Mouse (Mus musculus) lung, embryonic 16.5 days (tissue): Measurements from ENCODE around the gene Arhgap30. TPM values are rescaled to one million over a fixed set of nuclear protein-coding genes. Genes with fewer than 3 reads are reported as not detected.

Source experiments
- ATAC-seq: fragments of 200-750 bp; cut with Nextera tagmentation; 2 replicates; pipeline ENCODE4 v1.8.0; 2017; ENCODE audit warnings: low read depth, mild to moderate bottlenecking, moderate library complexity
- H3K27ac ChIP-seq: fragments of 300-500 bp; sonication (generic); 2 replicates; pipeline ENCODE4 v1.5.1; 2014; ENCODE audit warnings: mild to moderate bottlenecking, control low read depth, low read length
- H3K27me3 ChIP-seq: fragments of 300-500 bp; sonication (generic); 2 replicates; pipeline ENCODE4 v1.6.1; 2014; ENCODE audit warnings: low read depth, low read length, mixed read lengths; ENCODE audit not compliant: control insufficient read depth, insufficient read depth
- H3K36me3 ChIP-seq: fragments of 300-500 bp; sonication (generic); 2 replicates; pipeline ENCODE4 v1.6.1; 2014; ENCODE audit warnings: low read length; ENCODE audit not compliant: control insufficient read depth, insufficient read depth
- H3K4me1 ChIP-seq: fragments of 300-500 bp; sonication (generic); replicated peaks from 2 replicates; pipeline ENCODE4 v1.6.1; 2014; ENCODE audit warnings: low read length, mixed read lengths; ENCODE audit not compliant: control insufficient read depth, insufficient read depth
- H3K4me2 ChIP-seq: fragments of 300-500 bp; sonication (generic); 2 replicates; pipeline ENCODE4 v1.6.1; 2014; ENCODE audit warnings: low read depth, low read length, control low read depth
- H3K4me3 ChIP-seq: fragments of 300-500 bp; sonication (generic); 2 replicates; pipeline ENCODE4 v1.5.1; 2014; ENCODE audit warnings: mild to moderate bottlenecking, low read length, control low read depth
- H3K9ac ChIP-seq: fragments of 300-500 bp; sonication (generic); 2 replicates; pipeline ENCODE4 v1.6.1; 2014; ENCODE audit warnings: low read length, control low read depth
- H3K9me3 ChIP-seq: fragments of 300-500 bp; sonication (generic); 2 replicates; pipeline ENCODE4 v1.6.1; 2016; ENCODE audit warnings: low read length; ENCODE audit not compliant: control insufficient read depth
- WGBS: fragments of 180-500 bp; shearing (Covaris S2); extraction: QIAGEN DNeasy Blood & Tissue Kit; methylation state at CpG from one replicate; pipeline ENCODE4 v1.1.7; 2014; 5-methylcytosine and 5-hydroxymethylcytosine counted together
- polyA plus RNA-seq: library from polyadenylated mRNA; unstranded; fragments of >200 nt; fragmentation: Nextera tagmentation; extraction: Ambion mirVana; gene quantifications from 2 replicates; pipeline ENCODE4 v1.2.1, GENCODE M21; 2015

Arhgap30 gene
- polyA plus RNA-seq, 1 experiment from 2014 or later: 2.6 TPM

- no peak overlapping the region for H3K9ac ChIP-seq
- H3K27me3 ChIP-seq: no peaks in the 10 kb centered on the region
- H3K4me3 ChIP-seq: no peak overlapping the region
- no peak overlapping the region for H3K4me2 ChIP-seq
- H3K9me3 ChIP-seq: no peaks in the 10 kb centered on the region
- H3K4me1 ChIP-seq: peaks cover 11% of the 10 kb centered on the region
- H3K27ac ChIP-seq: no peak overlapping the region
- ATAC-seq: no peak
- H3K36me3 ChIP-seq: peaks cover 17% of the 10 kb centered on the region
- 72% methylated on average over 8 of the region's 8 CpGs for WGBS
Measured at GRCm38 (mm10) chr1:171413608-171414007, 24.9 kb downstream of the Arhgap30 start.

GRCm38 (mm10) chr1:171418660-171419059 lies 29.9 kb downstream of the Arhgap30 start, which contains the start of gene Tstd1:
TSS of gene Tstd1 (plus strand) at chr1:171418872.
- H3K36me3 ChIP-seq: peaks cover 22% of the 10 kb centered on the region
- peaks cover 10% of the 10 kb centered on the region for H3K4me1 ChIP-seq
- H3K4me3 ChIP-seq: no peak within 1 kb of the TSS
- ATAC-seq: no peak
- no peak within 1 kb of the TSS for H3K4me2 ChIP-seq
- H3K9ac ChIP-seq: no peak within 1 kb of the TSS
- peak within 1 kb of the TSS; percentile 64 for H3K27ac ChIP-seq
- no peaks in the 10 kb centered on the region for H3K27me3 ChIP-seq
- no peaks in the 10 kb centered on the region for H3K9me3 ChIP-seq
- WGBS: 72% methylated on average over 5 of the region's 5 CpGs

GRCm38 (mm10) chr1:171419291-171419882 lies 30.6 kb downstream of the Arhgap30 start:
- H3K4me2 ChIP-seq: no peak overlapping the region
- peaks cover 22% of the 10 kb centered on the region for H3K36me3 ChIP-seq
- WGBS: 49% methylated on average over 12 of the region's 12 CpGs
- H3K4me3 ChIP-seq: no peak overlapping the region
- H3K27me3 ChIP-seq: no peaks in the 10 kb centered on the region
- no peaks in the 10 kb centered on the region for H3K9me3 ChIP-seq
- ATAC-seq: peak; percentile 72
- peaks cover 10% of the 10 kb centered on the region for H3K4me1 ChIP-seq
- H3K9ac ChIP-seq: no peak overlapping the region
- peak overlapping the region; percentile 64 for H3K27ac ChIP-seq

- H3K36me3 ChIP-seq: peaks cover 22% of the 10 kb centered on the region
- H3K27ac ChIP-seq: peak overlapping the region; percentile 10
- peaks cover 10% of the 10 kb centered on the region for H3K4me1 ChIP-seq
- no peak for ATAC-seq
- no peak overlapping the region for H3K9ac ChIP-seq
- H3K4me3 ChIP-seq: no peak overlapping the region
- 68% methylated on average over 5 of the region's 5 CpGs for WGBS
- no peaks in the 10 kb centered on the region for H3K27me3 ChIP-seq
- no peak overlapping the region for H3K4me2 ChIP-seq
- no peaks in the 10 kb centered on the region for H3K9me3 ChIP-seq
Measured at GRCm38 (mm10) chr1:171419905-171420304, 31.2 kb downstream of the Arhgap30 start.

GRCm38 (mm10) chr1:171422504-171423095 lies 33.8 kb downstream of the Arhgap30 start:
- ATAC-seq: 0 out of 2 replicates have a peak, but pooled peaks have one; percentile 29
- Histone ChIP-seq H3K27me3 (no peaks in the 10 kb centered on the region), H3K9me3 (no peaks in the 10 kb centered on the region), H3K4me3 (no peak overlapping the region), H3K9ac (no peak overlapping the region), H3K36me3 (peaks cover 9% of the 10 kb centered on the region; the same call in 1 of the 2 replicates), H3K27ac (0 out of 2 replicates have a peak overlapping the region, but pooled peaks have one; percentile 7), H3K4me1 (peaks cover 14% of the 10 kb centered on the region), H3K4me2 (no peak overlapping the region)
- WGBS: 67% methylated on average over 8 of the region's 8 CpGs

- H3K36me3 ChIP-seq: no peaks in the 10 kb centered on the region
- no peak overlapping the region for H3K4me2 ChIP-seq
- H3K27ac ChIP-seq: no peak overlapping the region
- H3K27me3 ChIP-seq: no peaks in the 10 kb centered on the region
- no peak overlapping the region for H3K4me3 ChIP-seq
- peaks cover 7% of the 10 kb centered on the region for H3K4me1 ChIP-seq
- no peak for ATAC-seq
- H3K9ac ChIP-seq: no peak overlapping the region
- H3K9me3 ChIP-seq: no peaks in the 10 kb centered on the region
- WGBS: 37% methylated on average over 5 of the region's 5 CpGs
Measured at GRCm38 (mm10) chr1:171424638-171425037, 35.9 kb downstream of the Arhgap30 start.

GRCm38 (mm10) chr1:171425126-171425525 lies 36.4 kb downstream of the Arhgap30 start:
- no peak overlapping the region for H3K27ac ChIP-seq
- no peaks in the 10 kb centered on the region for H3K9me3 ChIP-seq
- H3K9ac ChIP-seq: no peak overlapping the region
- H3K4me2 ChIP-seq: no peak overlapping the region
- H3K4me1 ChIP-seq: peaks cover 7% of the 10 kb centered on the region
- WGBS: 28% methylated on average over 4 of the region's 4 CpGs
- no peak overlapping the region for H3K4me3 ChIP-seq
- ATAC-seq: 0 out of 2 replicates have a peak, but pooled peaks have one; percentile 22
- no peaks in the 10 kb centered on the region for H3K27me3 ChIP-seq
- no peaks in the 10 kb centered on the region for H3K36me3 ChIP-seq

- WGBS: 73% methylated on average over 5 of the region's 5 CpGs
- Histone ChIP-seq H3K4me1 (peaks cover 6% of the 10 kb centered on the region), H3K27ac (no peak overlapping the region), H3K9ac (no peak overlapping the region), H3K9me3 (no peaks in the 10 kb centered on the region), H3K4me2 (no peak overlapping the region), H3K4me3 (no peak overlapping the region), H3K27me3 (no peaks in the 10 kb centered on the region), H3K36me3 (no peaks in the 10 kb centered on the region)
- no peak for ATAC-seq
Measured at GRCm38 (mm10) chr1:171432158-171432557, 43.4 kb downstream of the Arhgap30 start.

GRCm38 (mm10) chr1:171435288-171435814 lies 46.6 kb downstream of the Arhgap30 start:
- Histone ChIP-seq H3K27me3 (no peaks in the 10 kb centered on the region), H3K9ac (no peak overlapping the region), H3K4me1 (peaks cover 16% of the 10 kb centered on the region), H3K4me3 (no peak overlapping the region), H3K4me2 (no peak overlapping the region), H3K9me3 (no peaks in the 10 kb centered on the region), H3K36me3 (no peaks in the 10 kb centered on the region), H3K27ac (no peak overlapping the region)
- no peak for ATAC-seq
- WGBS: 23% methylated on average over 7 of the region's 7 CpGs
